Mouse (Mus musculus): Measurements from ENCODE around the gene Afmid.

DNA sequence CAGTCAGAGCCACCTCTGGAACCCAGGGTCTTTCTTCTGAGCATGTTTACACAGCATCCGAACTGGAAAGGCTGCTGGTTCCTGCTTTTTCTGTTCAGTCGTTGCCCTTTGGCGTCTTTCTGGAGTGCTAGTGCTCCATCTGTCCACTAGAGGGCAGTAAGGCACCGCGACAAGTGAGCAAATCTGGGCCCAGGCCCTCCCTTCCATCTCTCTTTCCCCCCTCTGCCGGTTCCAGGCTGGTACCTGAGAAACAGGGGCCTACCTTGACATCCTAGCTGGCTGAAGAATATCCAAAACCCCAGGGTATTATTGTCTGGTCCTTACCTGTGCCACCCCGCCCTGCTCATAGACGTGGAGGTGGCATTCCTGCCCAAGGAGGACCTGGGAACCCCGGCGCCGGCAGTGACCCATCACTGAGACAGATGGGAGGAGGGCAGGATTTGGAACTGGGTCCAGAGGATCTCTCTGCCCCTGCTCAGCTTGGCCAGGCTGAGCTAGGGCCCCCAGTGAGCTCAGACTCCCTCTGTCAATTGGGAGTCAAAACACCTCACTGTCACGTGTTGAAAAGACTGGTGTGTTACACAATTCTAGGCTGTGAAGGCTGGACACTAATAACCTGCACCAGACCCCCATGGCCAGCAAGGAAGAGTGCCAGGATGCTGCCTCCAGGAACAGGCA is 45.1 kb downstream of the Afmid start:
- TF ChIP-seq CTCF (IDR thresholded peaks at IDR 0.05; ENCODE audit: extremely low read depth, insufficient read depth, insufficient read length, insufficient replicate concordance) (peak; percentile 96), POLR2A (IDR thresholded peaks at IDR 0.05; ENCODE audit: low read depth, low read length) (no peak)
